Mouse (Mus musculus) midbrain, embryonic 16.5 days (tissue): ENCODE data around the gene Ubr1. TPM values are rescaled to one million over a fixed set of nuclear protein-coding genes. Genes with fewer than 3 reads are reported as not detected.

Experiments
- ATAC-seq: fragments of 200-750 bp; cut with Nextera tagmentation; 2 replicates; pipeline ENCODE4 v1.8.0; 2017; ENCODE audit warnings: moderate TSS enrichment
- H3K27ac ChIP-seq: fragments of 300-500 bp; sonication (generic); 2 replicates; pipeline ENCODE4 v1.5.1; 2014; ENCODE audit warnings: mild to moderate bottlenecking, low read length, mixed read lengths
- H3K27me3 ChIP-seq: fragments of 300-500 bp; sonication (generic); 2 replicates; pipeline ENCODE4 v1.6.1; 2014; ENCODE audit warnings: low read depth, low read length, mixed read lengths; ENCODE audit not compliant: control insufficient read depth, insufficient read depth
- H3K36me3 ChIP-seq: fragments of 300-500 bp; sonication (generic); 2 replicates; pipeline ENCODE4 v1.6.1; 2014; ENCODE audit warnings: mild to moderate bottlenecking, low read length, moderate library complexity, mixed read lengths; ENCODE audit not compliant: control insufficient read depth, insufficient read depth
- H3K4me1 ChIP-seq: fragments of 300-500 bp; sonication (generic); 2 replicates; pipeline ENCODE4 v1.6.1; 2014; ENCODE audit warnings: mild to moderate bottlenecking, low read length, mixed read lengths; ENCODE audit not compliant: control insufficient read depth, insufficient read depth
- H3K4me2 ChIP-seq: fragments of 300-500 bp; sonication (generic); 2 replicates; pipeline ENCODE4 v1.6.1; 2014; ENCODE audit warnings: mild to moderate bottlenecking, low read length, mixed read lengths
- H3K4me3 ChIP-seq: fragments of 300-500 bp; sonication (generic); 2 replicates; pipeline ENCODE4 v1.5.1; 2014; ENCODE audit warnings: low read depth, mild to moderate bottlenecking, low read length, moderate library complexity, mixed read lengths
- H3K9ac ChIP-seq: fragments of 300-500 bp; sonication (generic); 2 replicates; pipeline ENCODE4 v1.6.1; 2014; ENCODE audit warnings: low read depth, low read length, mixed read lengths
- H3K9me3 ChIP-seq: fragments of 300-500 bp; sonication (generic); replicated peaks from 2 replicates; pipeline ENCODE4 v1.6.1; 2014; ENCODE audit warnings: mild to moderate bottlenecking, low read length, mixed read lengths; ENCODE audit not compliant: control insufficient read depth, poor library complexity, severe bottlenecking
- WGBS: fragments of 180-500 bp; shearing (Covaris S2); extraction: QIAGEN DNeasy Blood & Tissue Kit; methylation state at CpG from one replicate; pipeline ENCODE4 v1.1.7; 2014; 5-methylcytosine and 5-hydroxymethylcytosine counted together
- polyA plus RNA-seq: library from polyadenylated mRNA; unstranded; fragments of >200 nt; fragmentation: Nextera tagmentation; extraction: Ambion mirVana; gene quantifications from 2 replicates; pipeline ENCODE4 v1.2.1, GENCODE M21; 2015

Ubr1 gene
- polyA plus RNA-seq, 1 experiment from 2014 or later = 38.9 TPM

GRCm38 (mm10) chr2:120853151-120853550 is 117.4 kb downstream of the Ubr1 start:
- Histone ChIP-seq H3K9me3 (no peaks in the 10 kb centered on the region), H3K4me2 (no peak overlapping the region), H3K36me3 (no peaks in the 10 kb centered on the region), H3K27ac (no peak overlapping the region), H3K4me3 (no peak overlapping the region), H3K9ac (no peak overlapping the region), H3K4me1 (peaks cover 4% of the 10 kb centered on the region; the same call in 1 of the 2 replicates), H3K27me3 (no peaks in the 10 kb centered on the region)
- no peak for ATAC-seq
- whole genome bisulfite sequencing = 85% methylated on average over 3 of the region's 3 CpGs

GRCm38 (mm10) chr2:120852626-120853025 is 117.9 kb downstream of the Ubr1 start:
- H3K27me3 ChIP-seq = no peaks in the 10 kb centered on the region
- no peaks in the 10 kb centered on the region for H3K36me3 ChIP-seq
- no peak for ATAC-seq
- no peak overlapping the region for H3K27ac ChIP-seq
- H3K4me3 ChIP-seq = no peak overlapping the region
- H3K4me2 ChIP-seq = no peak overlapping the region
- WGBS = 51% methylated on average over 1 of the region's 1 CpGs
- peaks cover 9% of the 10 kb centered on the region for H3K4me1 ChIP-seq
- H3K9ac ChIP-seq = no peak overlapping the region
- H3K9me3 ChIP-seq = no peaks in the 10 kb centered on the region

GRCm38 (mm10) chr2:120850424-120851082 is 120.0 kb downstream of the Ubr1 start, which contains the start of gene Ttbk2:
Gene Ttbk2 (minus strand): TSS chr2:120850604.
- Histone ChIP-seq H3K27me3 (no peaks in the 10 kb centered on the region), H3K4me1 (peaks cover 10% of the 10 kb centered on the region), H3K4me3 (peak within 1 kb of the TSS; percentile 95), H3K36me3 (no peaks in the 10 kb centered on the region), H3K9me3 (no peaks in the 10 kb centered on the region), H3K9ac (peak within 1 kb of the TSS; percentile 92), H3K27ac (peak within 1 kb of the TSS; percentile 91), H3K4me2 (peak within 1 kb of the TSS; percentile 82)
- WGBS = under 1% methylated on average over 39 of the region's 39 CpGs
- peak; percentile 100 for ATAC-seq

GRCm38 (mm10) chr2:120849449-120850423 is 120.8 kb downstream of the Ubr1 start, which contains the start of gene Cdan1:
Gene Cdan1 (minus strand): TSS chr2:120850128.
- peak; percentile 76 for ATAC-seq
- Histone ChIP-seq H3K27ac (peak within 1 kb of the TSS; percentile 91), H3K9ac (peak within 1 kb of the TSS; percentile 92), H3K4me1 (peaks cover 10% of the 10 kb centered on the region), H3K36me3 (no peaks in the 10 kb centered on the region), H3K27me3 (no peaks in the 10 kb centered on the region), H3K4me2 (peak within 1 kb of the TSS; percentile 82), H3K4me3 (peak within 1 kb of the TSS; percentile 95), H3K9me3 (no peaks in the 10 kb centered on the region)
- WGBS = 0% methylated on average over 43 of the region's 71 CpGs

GRCm38 (mm10) chr2:120845280-120845679 is 125.2 kb downstream of the Ubr1 start:
- WGBS = 86% methylated on average over 1 of the region's 1 CpGs
- peaks cover 11% of the 10 kb centered on the region for H3K4me1 ChIP-seq

GRCm38 (mm10) chr2:120843990-120844389 is 126.5 kb downstream of the Ubr1 start:
- ATAC-seq = no peak
- 88% methylated on average over 4 of the region's 4 CpGs for WGBS

More at GRCm38 (mm10) chr2:120845280-120845679, 125.2 kb downstream of the Ubr1 start:
- H3K27ac ChIP-seq = no peak overlapping the region
- no peak overlapping the region for H3K4me2 ChIP-seq
- H3K9ac ChIP-seq = no peak overlapping the region
- no peak overlapping the region for H3K4me3 ChIP-seq
- H3K9me3 ChIP-seq = no peaks in the 10 kb centered on the region
- H3K27me3 ChIP-seq = no peaks in the 10 kb centered on the region
- no peak for ATAC-seq
- no peaks in the 10 kb centered on the region for H3K36me3 ChIP-seq

GRCm38 (mm10) chr2:120841211-120841610 is 129.3 kb downstream of the Ubr1 start:
- no peaks in the 10 kb centered on the region for H3K36me3 ChIP-seq
- ATAC-seq = no peak
- H3K4me2 ChIP-seq = no peak overlapping the region
- no peak overlapping the region for H3K4me3 ChIP-seq
- 0 out of 2 replicates have a peak, but pooled peaks cover 3% of the 10 kb centered on the region for H3K4me1 ChIP-seq
- H3K9ac ChIP-seq = no peak overlapping the region
- WGBS = 66% methylated on average over 1 of the region's 1 CpGs
- H3K9me3 ChIP-seq = no peaks in the 10 kb centered on the region
- no peaks in the 10 kb centered on the region for H3K27me3 ChIP-seq
- no peak overlapping the region for H3K27ac ChIP-seq

More at GRCm38 (mm10) chr2:120843990-120844389, 126.5 kb downstream of the Ubr1 start:
- H3K27me3 ChIP-seq = no peaks in the 10 kb centered on the region
- no peaks in the 10 kb centered on the region for H3K36me3 ChIP-seq
- H3K4me3 ChIP-seq = no peak overlapping the region
- H3K9me3 ChIP-seq = no peaks in the 10 kb centered on the region
- H3K4me1 ChIP-seq = peaks cover 9% of the 10 kb centered on the region
- H3K27ac ChIP-seq = no peak overlapping the region
- H3K9ac ChIP-seq = no peak overlapping the region
- H3K4me2 ChIP-seq = no peak overlapping the region

GRCm38 (mm10) chr2:120835167-120835566 is 135.3 kb downstream of the Ubr1 start:
- H3K4me1 ChIP-seq = no peaks in the 10 kb centered on the region
- no peak for ATAC-seq
- no peaks in the 10 kb centered on the region for H3K27me3 ChIP-seq
- no peaks in the 10 kb centered on the region for H3K36me3 ChIP-seq
- no peak overlapping the region for H3K9ac ChIP-seq
- WGBS = 100% methylated on average over 4 of the region's 4 CpGs
- H3K4me3 ChIP-seq = no peak overlapping the region
- H3K27ac ChIP-seq = no peak overlapping the region
- H3K4me2 ChIP-seq = no peak overlapping the region
- H3K9me3 ChIP-seq = no peaks in the 10 kb centered on the region
